Mouse (Mus musculus): ENCODE data around the gene Inf2. TPM values are rescaled to one million over a fixed set of nuclear protein-coding genes. Genes with fewer than 3 reads are reported as not detected.

The Inf2 gene
- polyA plus RNA-seq, 1 experiment from 2014 or later, result 4.8 TPM

DNA sequence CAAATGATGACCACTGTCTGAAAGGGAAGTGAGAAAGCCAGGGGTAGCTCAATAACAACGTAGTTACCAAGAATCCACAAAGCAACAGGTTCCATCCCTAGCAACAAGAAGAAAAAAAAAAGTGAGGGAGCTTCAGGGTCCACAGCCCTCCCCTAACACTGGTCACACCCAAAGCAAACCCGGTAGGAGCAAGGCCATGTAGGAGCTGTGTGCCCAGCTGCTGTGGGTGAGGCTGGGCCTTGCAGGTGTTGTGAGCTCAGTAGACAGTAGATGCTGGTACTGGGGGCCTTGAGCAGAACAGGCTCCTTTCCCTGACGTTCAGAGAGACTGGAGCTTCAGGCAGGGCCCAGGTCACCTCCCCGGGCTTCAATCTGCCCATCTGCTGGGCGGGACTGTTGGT lies 36.1 kb upstream of the Inf2 start:
- H3K9me3 ChIP-seq (replicated peaks), result no peaks in the 10 kb centered on the region
- H3K4me3 ChIP-seq (replicated peaks), result no peak overlapping the region
- 59% methylated on average over 5 of the region's 5 CpGs for WGBS
- no peak for ATAC-seq (replicated peaks; ENCODE audit: low FRiP score)
- H3K27ac ChIP-seq, result no peak overlapping the region
- H3K9ac ChIP-seq, result no peak overlapping the region
- no peak overlapping the region for H3K4me2 ChIP-seq
- no peaks in the 10 kb centered on the region for H3K36me3 ChIP-seq
- H3K27me3 ChIP-seq, result peaks cover 5% of the 10 kb centered on the region
- peaks cover 14% of the 10 kb centered on the region for H3K4me1 ChIP-seq

- no peak overlapping the region for H3K9ac ChIP-seq
- no peaks in the 10 kb centered on the region for H3K36me3 ChIP-seq
- H3K27me3 ChIP-seq, result peaks cover 5% of the 10 kb centered on the region
- H3K9me3 ChIP-seq (replicated peaks), result no peaks in the 10 kb centered on the region
- H3K4me2 ChIP-seq, result no peak overlapping the region
- 18% methylated on average over 12 of the region's 12 CpGs for WGBS
- no peak overlapping the region for H3K4me3 ChIP-seq (replicated peaks)
- peak; percentile 84 for ATAC-seq (replicated peaks; ENCODE audit: low FRiP score)
- peaks cover 14% of the 10 kb centered on the region for H3K4me1 ChIP-seq
- H3K27ac ChIP-seq, result no peak overlapping the region
These were observed 33.7 kb upstream of the Inf2 start for GRCm38 (mm10) chr12:112554900-112555299.

- Histone ChIP-seq H3K27ac (no peak overlapping the region), H3K9me3 (replicated peaks) (no peaks in the 10 kb centered on the region), H3K4me2 (no peak overlapping the region), H3K27me3 (peaks cover 5% of the 10 kb centered on the region), H3K4me3 (replicated peaks) (no peak overlapping the region), H3K4me1 (peaks cover 20% of the 10 kb centered on the region), H3K9ac (no peak overlapping the region), H3K36me3 (no peaks in the 10 kb centered on the region)
- WGBS, result 71% methylated on average over 9 of the region's 9 CpGs
- ATAC-seq (replicated peaks; ENCODE audit: low FRiP score), result no peak
These were observed 32.0 kb upstream of the Inf2 start for GRCm38 (mm10) chr12:112556531-112557060.

DNA sequence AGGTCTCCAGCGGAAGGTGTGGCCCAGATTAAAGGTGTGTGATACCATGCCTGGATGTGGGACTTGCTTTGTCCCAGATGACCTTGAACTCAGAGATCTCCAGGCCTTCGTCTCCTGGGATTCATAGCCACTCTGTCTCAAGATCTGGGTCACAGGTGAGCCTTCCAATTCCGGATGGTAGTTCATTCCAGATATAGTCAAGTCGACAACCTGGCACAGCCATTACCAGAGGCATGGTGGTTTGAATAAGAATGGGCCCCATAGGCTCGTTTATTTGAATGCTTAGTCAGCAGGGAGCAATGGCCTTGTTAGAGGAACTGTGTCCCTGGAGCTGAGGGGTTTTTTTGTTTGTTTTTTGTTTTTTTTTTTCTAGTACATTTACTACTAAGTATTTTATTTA lies 31.4 kb upstream of the Inf2 start:
- no peaks in the 10 kb centered on the region for H3K36me3 ChIP-seq
- no peak overlapping the region for H3K27ac ChIP-seq
- 88% methylated on average over 5 of the region's 5 CpGs for WGBS
- H3K9ac ChIP-seq, result no peak overlapping the region
- peaks cover 5% of the 10 kb centered on the region for H3K27me3 ChIP-seq
- peaks cover 20% of the 10 kb centered on the region for H3K4me1 ChIP-seq
- H3K9me3 ChIP-seq (replicated peaks), result no peaks in the 10 kb centered on the region
- no peak overlapping the region for H3K4me2 ChIP-seq
- no peak for ATAC-seq (replicated peaks; ENCODE audit: low FRiP score)
- no peak overlapping the region for H3K4me3 ChIP-seq (replicated peaks)

DNA sequence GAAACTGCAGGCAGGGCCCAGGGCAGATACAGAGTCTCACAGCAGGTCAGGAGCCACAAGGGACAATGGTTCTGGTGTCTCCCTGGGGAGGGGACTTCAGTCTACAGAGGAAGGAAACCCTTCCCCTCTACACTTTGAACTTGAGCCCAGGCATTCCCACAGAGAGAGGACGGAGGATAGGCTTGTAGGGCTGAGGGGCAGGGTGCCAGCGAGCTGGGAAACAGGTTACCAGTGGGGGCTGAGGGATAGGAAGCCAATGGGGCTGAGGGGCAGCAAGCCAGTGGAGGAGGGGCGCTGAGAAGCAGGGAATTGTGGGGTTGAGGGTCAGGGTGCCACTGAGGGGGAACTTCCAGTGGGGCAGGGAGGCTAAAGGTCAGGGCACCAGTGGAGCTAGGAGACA lies 29.4 kb upstream of the Inf2 start:
- Histone ChIP-seq H3K4me2 (no peak overlapping the region), H3K27me3 (no peaks in the 10 kb centered on the region), H3K9ac (no peak overlapping the region), H3K36me3 (no peaks in the 10 kb centered on the region), H3K9me3 (replicated peaks) (no peaks in the 10 kb centered on the region), H3K27ac (no peak overlapping the region), H3K4me1 (peaks cover 18% of the 10 kb centered on the region), H3K4me3 (replicated peaks) (no peak overlapping the region)
- ATAC-seq (replicated peaks; ENCODE audit: low FRiP score), result no peak
- 52% methylated on average over 3 of the region's 3 CpGs for WGBS

- H3K36me3 ChIP-seq, result no peaks in the 10 kb centered on the region
- no peaks in the 10 kb centered on the region for H3K9me3 ChIP-seq (replicated peaks)
- no peak overlapping the region for H3K9ac ChIP-seq
- no peak for ATAC-seq (replicated peaks; ENCODE audit: low FRiP score)
- no peaks in the 10 kb centered on the region for H3K27me3 ChIP-seq
- H3K27ac ChIP-seq, result no peak overlapping the region
- no peak overlapping the region for H3K4me3 ChIP-seq (replicated peaks)
- H3K4me1 ChIP-seq, result peaks cover 14% of the 10 kb centered on the region
- WGBS, result 72% methylated on average over 6 of the region's 6 CpGs
- no peak overlapping the region for H3K4me2 ChIP-seq
These were observed 28.9 kb upstream of the Inf2 start for GRCm38 (mm10) chr12:112559671-112560070.

DNA sequence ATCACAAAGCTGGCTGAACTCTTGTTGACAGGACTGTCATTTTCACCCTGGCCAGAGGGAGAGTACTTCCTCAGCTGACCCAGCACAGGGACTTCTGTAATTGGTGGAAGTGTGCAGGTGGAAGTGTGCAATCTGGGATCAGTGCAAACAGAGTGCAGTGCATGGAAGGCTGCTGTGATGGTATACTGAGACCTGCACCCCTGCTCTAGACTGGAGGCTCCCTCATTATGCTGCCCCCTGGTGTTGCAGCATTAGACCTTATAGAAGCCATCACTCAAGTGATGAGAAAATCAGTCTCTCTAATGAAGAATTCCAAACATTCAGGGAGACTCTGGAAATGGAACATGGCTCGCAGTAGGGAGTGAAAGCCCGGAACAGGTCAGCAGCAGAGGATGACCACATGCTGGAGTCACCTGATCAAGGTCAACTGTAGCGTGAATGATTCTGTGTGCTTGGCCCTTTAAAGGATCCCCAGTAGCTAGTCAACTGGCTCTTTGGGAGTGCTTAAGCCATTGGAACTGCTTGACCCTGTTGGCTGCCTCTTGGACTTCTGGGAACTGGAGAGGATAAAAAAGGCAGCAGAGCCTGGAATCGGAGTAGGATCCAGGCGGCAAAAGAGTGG lies 28.3 kb upstream of the Inf2 start:
- Histone ChIP-seq H3K9ac (no peak overlapping the region), H3K4me1 (peaks cover 9% of the 10 kb centered on the region; the same call in 1 of the 2 replicates), H3K27me3 (no peaks in the 10 kb centered on the region), H3K4me3 (replicated peaks) (no peak overlapping the region), H3K4me2 (no peak overlapping the region), H3K27ac (no peak overlapping the region), H3K36me3 (no peaks in the 10 kb centered on the region), H3K9me3 (replicated peaks) (no peaks in the 10 kb centered on the region)
- 0 out of 2 replicates have a peak, but pooled peaks have one; percentile 20 for ATAC-seq (replicated peaks; ENCODE audit: low FRiP score)
- WGBS, result 55% methylated on average over 5 of the region's 5 CpGs

DNA sequence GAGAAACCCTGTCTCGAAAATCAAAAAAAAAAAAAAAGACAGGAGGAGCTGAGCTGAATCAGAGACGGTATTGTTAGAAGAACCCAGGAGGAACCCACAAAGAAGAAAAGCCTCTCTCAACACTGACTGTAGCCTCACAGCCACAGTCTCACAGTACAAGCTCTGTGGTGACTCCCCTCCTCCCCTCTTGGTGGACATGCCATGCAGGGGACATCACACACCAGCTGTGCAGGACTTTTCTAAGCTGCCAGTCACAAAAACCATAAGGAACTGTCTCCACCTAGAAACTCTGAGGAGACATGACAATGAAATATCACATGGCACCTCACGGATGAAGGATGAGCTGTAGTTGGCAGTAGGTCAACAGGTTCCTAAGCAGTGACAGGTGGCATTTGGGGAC lies 27.4 kb upstream of the Inf2 start:
- WGBS, result 72% methylated on average over 3 of the region's 3 CpGs
- Histone ChIP-seq H3K27ac (no peak overlapping the region), H3K27me3 (no peaks in the 10 kb centered on the region), H3K4me1 (peaks cover 6% of the 10 kb centered on the region; the same call in 1 of the 2 replicates), H3K36me3 (no peaks in the 10 kb centered on the region), H3K9me3 (replicated peaks) (no peaks in the 10 kb centered on the region), H3K9ac (no peak overlapping the region), H3K4me3 (replicated peaks) (no peak overlapping the region), H3K4me2 (no peak overlapping the region)
- ATAC-seq (replicated peaks; ENCODE audit: low FRiP score), result no peak

GRCm38 (mm10) chr12:112562462-112562861 lies 26.1 kb upstream of the Inf2 start:
- Histone ChIP-seq H3K4me3 (replicated peaks) (no peak overlapping the region), H3K27ac (no peak overlapping the region), H3K27me3 (no peaks in the 10 kb centered on the region), H3K9ac (no peak overlapping the region), H3K9me3 (replicated peaks) (no peaks in the 10 kb centered on the region), H3K4me1 (peaks cover 6% of the 10 kb centered on the region; the same call in 1 of the 2 replicates), H3K36me3 (no peaks in the 10 kb centered on the region), H3K4me2 (no peak overlapping the region)
- WGBS, result 67% methylated on average over 5 of the region's 5 CpGs
- ATAC-seq (replicated peaks; ENCODE audit: low FRiP score), result no peak

DNA sequence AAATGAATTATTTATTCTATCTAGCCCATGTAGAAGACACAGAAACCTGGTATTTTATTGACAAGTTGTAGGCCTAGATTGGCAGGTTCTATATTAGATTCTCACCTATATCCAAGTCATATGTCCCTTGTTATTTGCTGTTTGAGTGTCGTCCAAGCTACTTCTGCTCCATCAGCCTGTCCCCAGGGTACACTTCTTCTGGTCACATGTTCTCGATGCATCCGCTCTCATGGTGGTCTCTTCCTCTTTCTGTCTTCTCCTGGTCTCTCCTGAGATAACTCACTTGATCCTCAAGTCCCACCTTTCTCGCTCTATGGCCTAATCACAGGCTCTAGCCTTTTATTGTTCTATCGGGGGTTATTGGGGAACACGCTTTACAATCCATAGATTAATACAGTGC lies 25.6 kb upstream of the Inf2 start:
- Histone ChIP-seq H3K9me3 (replicated peaks) (no peaks in the 10 kb centered on the region), H3K36me3 (no peaks in the 10 kb centered on the region), H3K4me1 (peaks cover 6% of the 10 kb centered on the region; the same call in 1 of the 2 replicates), H3K27me3 (no peaks in the 10 kb centered on the region), H3K4me2 (no peak overlapping the region), H3K27ac (no peak overlapping the region), H3K9ac (no peak overlapping the region), H3K4me3 (replicated peaks) (no peak overlapping the region)
- WGBS, result 89% methylated on average over 6 of the region's 6 CpGs
- ATAC-seq (replicated peaks; ENCODE audit: low FRiP score), result no peak

- no peak for ATAC-seq (replicated peaks; ENCODE audit: low FRiP score)
- H3K4me3 ChIP-seq (replicated peaks), result no peak overlapping the region
These were observed 18.4 kb upstream of the Inf2 start for GRCm38 (mm10) chr12:112570160-112570559.

GRCm38 (mm10) chr12:112571064-112571463 lies 17.5 kb upstream of the Inf2 start:
- Histone ChIP-seq H3K4me2 (no peak overlapping the region), H3K9ac (no peak overlapping the region), H3K27ac (no peak overlapping the region), H3K27me3 (no peaks in the 10 kb centered on the region), H3K4me1 (peaks cover 7% of the 10 kb centered on the region), H3K9me3 (replicated peaks) (no peaks in the 10 kb centered on the region), H3K36me3 (no peaks in the 10 kb centered on the region), H3K4me3 (replicated peaks) (no peak overlapping the region)
- no peak for ATAC-seq (replicated peaks; ENCODE audit: low FRiP score)
- WGBS, result 61% methylated on average over 6 of the region's 6 CpGs

More at GRCm38 (mm10) chr12:112570160-112570559, 18.4 kb upstream of the Inf2 start:
- Histone ChIP-seq H3K4me2 (no peak overlapping the region), H3K27me3 (no peaks in the 10 kb centered on the region), H3K4me1 (no peaks in the 10 kb centered on the region), H3K9me3 (replicated peaks) (no peaks in the 10 kb centered on the region), H3K36me3 (no peaks in the 10 kb centered on the region), H3K27ac (no peak overlapping the region), H3K9ac (no peak overlapping the region)
- 91% methylated on average over 8 of the region's 8 CpGs for WGBS

Data from kidney, embryonic 15.5 days (tissue).